Mouse (Mus musculus) forebrain, embryonic 13.5 days (tissue): ENCODE data around the gene Prpf19. TPM values are rescaled to one million over a fixed set of nuclear protein-coding genes. Genes with fewer than 3 reads are reported as not detected.

Experiments
- ATAC-seq: fragments of 200-750 bp; cut with Nextera tagmentation; 2 replicates; pipeline ENCODE4 v1.8.0; 2017
- H3K27ac ChIP-seq: fragments of 300-500 bp; sonication (generic); 2 replicates; pipeline ENCODE4 v1.5.1; 2015; ENCODE audit warnings: inconsistent platforms, mild to moderate bottlenecking, moderate library complexity
- H3K27me3 ChIP-seq: fragments of 300-500 bp; sonication (generic); 2 replicates; pipeline ENCODE4 v1.6.1; 2015; ENCODE audit warnings: mild to moderate bottlenecking, inconsistent platforms
- H3K36me3 ChIP-seq: fragments of 300-500 bp; sonication (generic); 2 replicates; pipeline ENCODE4 v1.6.1; 2015; ENCODE audit warnings: mild to moderate bottlenecking, inconsistent platforms; ENCODE audit not compliant: poor library complexity, severe bottlenecking
- H3K4me1 ChIP-seq: fragments of 300-500 bp; sonication (generic); 2 replicates; pipeline ENCODE4 v1.6.1; 2015; ENCODE audit warnings: inconsistent platforms
- H3K4me2 ChIP-seq: fragments of 300-500 bp; sonication (generic); 2 replicates; pipeline ENCODE4 v1.6.1; 2015; ENCODE audit warnings: inconsistent platforms, mild to moderate bottlenecking, moderate library complexity
- H3K4me3 ChIP-seq: fragments of 300-500 bp; sonication (generic); 2 replicates; pipeline ENCODE4 v1.5.1; 2015; ENCODE audit warnings: mild to moderate bottlenecking, inconsistent platforms
- H3K9ac ChIP-seq: fragments of 300-500 bp; sonication (generic); 2 replicates; pipeline ENCODE4 v1.6.1; 2015; ENCODE audit warnings: mild to moderate bottlenecking, inconsistent platforms
- H3K9me3 ChIP-seq: fragments of 300-500 bp; sonication (generic); replicated peaks from 2 replicates; pipeline ENCODE4 v1.6.1; 2016; ENCODE audit warnings: inconsistent platforms
- WGBS: fragments of 180-500 bp; shearing (Covaris S2); methylation state at CpG from one replicate; pipeline ENCODE4 v1.1.7; 2015; 5-methylcytosine and 5-hydroxymethylcytosine counted together
- polyA plus RNA-seq: library from polyadenylated mRNA; unstranded; fragments of >200 nt; fragmentation: Nextera tagmentation; extraction: Ambion mirVana; gene quantifications from 2 replicates; pipeline ENCODE4 v1.2.1, GENCODE M21; 2015

Gene Prpf19
- polyA plus RNA-seq, 1 experiment from 2014 or later: 45.3 TPM

GRCm38 (mm10) chr19:10900315-10900714 is 5.3 kb downstream of the Prpf19 start:
- WGBS: 84% methylated on average over 6 of the region's 6 CpGs

GRCm38 (mm10) chr19:10901046-10901445 is 6.0 kb downstream of the Prpf19 start:
- peaks cover 90% of the 10 kb centered on the region for H3K36me3 ChIP-seq

More at GRCm38 (mm10) chr19:10900315-10900714, 5.3 kb downstream of the Prpf19 start:
- Histone ChIP-seq H3K9me3 (no peaks in the 10 kb centered on the region), H3K4me3 (no peak overlapping the region), H3K27ac (no peak overlapping the region), H3K9ac (no peak overlapping the region), H3K4me2 (no peak overlapping the region), H3K36me3 (peaks cover 82% of the 10 kb centered on the region), H3K27me3 (no peaks in the 10 kb centered on the region), H3K4me1 (peaks cover 19% of the 10 kb centered on the region)
- ATAC-seq: no peak

GRCm38 (mm10) chr19:10904512-10904911 is 9.5 kb downstream of the Prpf19 start:
- Histone ChIP-seq H3K27me3 (no peaks in the 10 kb centered on the region), H3K4me2 (no peak overlapping the region), H3K36me3 (peaks cover 91% of the 10 kb centered on the region), H3K4me1 (no peaks in the 10 kb centered on the region), H3K9me3 (no peaks in the 10 kb centered on the region), H3K4me3 (no peak overlapping the region), H3K9ac (no peak overlapping the region), H3K27ac (no peak overlapping the region)
- 94% methylated on average over 5 of the region's 5 CpGs for WGBS
- ATAC-seq: no peak

More at GRCm38 (mm10) chr19:10901046-10901445, 6.0 kb downstream of the Prpf19 start:
- no peak overlapping the region for H3K4me3 ChIP-seq
- ATAC-seq: no peak
- no peaks in the 10 kb centered on the region for H3K9me3 ChIP-seq
- H3K27me3 ChIP-seq: no peaks in the 10 kb centered on the region
- no peak overlapping the region for H3K4me2 ChIP-seq
- no peak overlapping the region for H3K27ac ChIP-seq
- H3K4me1 ChIP-seq: peaks cover 15% of the 10 kb centered on the region
- no peak overlapping the region for H3K9ac ChIP-seq
- WGBS: 93% methylated on average over 5 of the region's 5 CpGs

- H3K9ac ChIP-seq: no peak overlapping the region
- ATAC-seq: peak; percentile 46; the same call in 1 of the 2 replicates
- no peak overlapping the region for H3K4me3 ChIP-seq
- no peaks in the 10 kb centered on the region for H3K9me3 ChIP-seq
- H3K4me2 ChIP-seq: no peak overlapping the region
- 66% methylated on average over 7 of the region's 7 CpGs for WGBS
- H3K27ac ChIP-seq: no peak overlapping the region
- peaks cover 85% of the 10 kb centered on the region for H3K36me3 ChIP-seq
- no peaks in the 10 kb centered on the region for H3K4me1 ChIP-seq
- no peaks in the 10 kb centered on the region for H3K27me3 ChIP-seq
Observed at GRCm38 (mm10) chr19:10904927-10905727, 10.1 kb downstream of the Prpf19 start.

GRCm38 (mm10) chr19:10905728-10906000 is 10.6 kb downstream of the Prpf19 start:
- no peak for ATAC-seq
- Histone ChIP-seq H3K4me2 (no peak overlapping the region), H3K4me1 (no peaks in the 10 kb centered on the region), H3K4me3 (no peak overlapping the region), H3K9ac (no peak overlapping the region), H3K27me3 (no peaks in the 10 kb centered on the region), H3K9me3 (no peaks in the 10 kb centered on the region), H3K36me3 (peaks cover 79% of the 10 kb centered on the region), H3K27ac (no peak overlapping the region)
- WGBS: 89% methylated on average over 5 of the region's 5 CpGs

GRCm38 (mm10) chr19:10907891-10908290 is 12.9 kb downstream of the Prpf19 start:
- Histone ChIP-seq H3K9me3 (no peaks in the 10 kb centered on the region), H3K9ac (no peak overlapping the region), H3K27me3 (no peaks in the 10 kb centered on the region), H3K4me1 (no peaks in the 10 kb centered on the region), H3K4me3 (no peak overlapping the region), H3K4me2 (no peak overlapping the region), H3K27ac (no peak overlapping the region), H3K36me3 (peaks cover 57% of the 10 kb centered on the region)
- peak; percentile 53 for ATAC-seq
- 62% methylated on average over 3 of the region's 3 CpGs for WGBS

- Histone ChIP-seq H3K4me1 (no peaks in the 10 kb centered on the region), H3K4me2 (no peak overlapping the region), H3K9ac (no peak overlapping the region), H3K27ac (no peak overlapping the region), H3K9me3 (no peaks in the 10 kb centered on the region), H3K36me3 (peaks cover 44% of the 10 kb centered on the region), H3K4me3 (no peak overlapping the region), H3K27me3 (no peaks in the 10 kb centered on the region)
- ATAC-seq: no peak
- WGBS: 94% methylated on average over 6 of the region's 6 CpGs
Observed at GRCm38 (mm10) chr19:10909087-10909721, 14.2 kb downstream of the Prpf19 start.

- Histone ChIP-seq H3K27me3 (no peaks in the 10 kb centered on the region), H3K9me3 (no peaks in the 10 kb centered on the region), H3K4me2 (no peak overlapping the region), H3K27ac (no peak overlapping the region), H3K9ac (no peak overlapping the region), H3K36me3 (no peaks in the 10 kb centered on the region), H3K4me3 (no peak overlapping the region), H3K4me1 (no peaks in the 10 kb centered on the region)
- 83% methylated on average over 7 of the region's 7 CpGs for WGBS
- ATAC-seq: no peak
Observed at GRCm38 (mm10) chr19:10914291-10914690, 19.3 kb downstream of the Prpf19 start.

- Histone ChIP-seq H3K9me3 (no peaks in the 10 kb centered on the region), H3K27ac (no peak overlapping the region), H3K4me1 (no peaks in the 10 kb centered on the region), H3K4me2 (no peak overlapping the region), H3K4me3 (no peak overlapping the region), H3K36me3 (no peaks in the 10 kb centered on the region), H3K9ac (no peak overlapping the region), H3K27me3 (no peaks in the 10 kb centered on the region)
- no peak for ATAC-seq
- WGBS: 79% methylated on average over 2 of the region's 2 CpGs
Observed at GRCm38 (mm10) chr19:10914870-10915269, 19.8 kb downstream of the Prpf19 start.

- WGBS: 75% methylated on average over 5 of the region's 5 CpGs
- Histone ChIP-seq H3K9me3 (no peaks in the 10 kb centered on the region), H3K27ac (no peak overlapping the region), H3K4me1 (no peaks in the 10 kb centered on the region), H3K9ac (no peak overlapping the region), H3K36me3 (no peaks in the 10 kb centered on the region), H3K4me3 (no peak overlapping the region), H3K4me2 (no peak overlapping the region), H3K27me3 (no peaks in the 10 kb centered on the region)
- ATAC-seq: no peak
Observed at GRCm38 (mm10) chr19:10916506-10916905, 21.5 kb downstream of the Prpf19 start.

GRCm38 (mm10) chr19:10918321-10918991 is 23.4 kb downstream of the Prpf19 start:
- Histone ChIP-seq H3K4me1 (no peaks in the 10 kb centered on the region), H3K27ac (no peak overlapping the region), H3K4me3 (no peak overlapping the region), H3K27me3 (no peaks in the 10 kb centered on the region), H3K9ac (no peak overlapping the region), H3K9me3 (no peaks in the 10 kb centered on the region), H3K36me3 (no peaks in the 10 kb centered on the region), H3K4me2 (no peak overlapping the region)
- 90% methylated on average over 10 of the region's 10 CpGs for WGBS
- ATAC-seq: peak; percentile 43; the same call in 1 of the 2 replicates

- Histone ChIP-seq H3K4me1 (no peaks in the 10 kb centered on the region), H3K4me3 (no peak within 1 kb of the TSS), H3K4me2 (no peak within 1 kb of the TSS), H3K9me3 (no peaks in the 10 kb centered on the region), H3K9ac (no peak within 1 kb of the TSS), H3K36me3 (no peaks in the 10 kb centered on the region), H3K27ac (no peak within 1 kb of the TSS), H3K27me3 (no peaks in the 10 kb centered on the region)
- WGBS: 85% methylated on average over 2 of the region's 2 CpGs
- no peak for ATAC-seq
Observed at GRCm38 (mm10) chr19:10920532-10920931, 25.5 kb downstream of the Prpf19 start, which contains the start of gene Zp1. TSS of gene Zp1 (minus strand) at chr19:10920632.
